Mouse (Mus musculus) right cerebral cortex, postnatal 10 days (tissue): ENCODE results near the gene Npas1.

Experiments used
- DNase-seq, 2 experiments: peaks; one replicate each; pipeline ENCODE4 v3.0.0; 2021; ENCODE audit warnings: low spot score in 2 of 2

Npas1 gene

DNA sequence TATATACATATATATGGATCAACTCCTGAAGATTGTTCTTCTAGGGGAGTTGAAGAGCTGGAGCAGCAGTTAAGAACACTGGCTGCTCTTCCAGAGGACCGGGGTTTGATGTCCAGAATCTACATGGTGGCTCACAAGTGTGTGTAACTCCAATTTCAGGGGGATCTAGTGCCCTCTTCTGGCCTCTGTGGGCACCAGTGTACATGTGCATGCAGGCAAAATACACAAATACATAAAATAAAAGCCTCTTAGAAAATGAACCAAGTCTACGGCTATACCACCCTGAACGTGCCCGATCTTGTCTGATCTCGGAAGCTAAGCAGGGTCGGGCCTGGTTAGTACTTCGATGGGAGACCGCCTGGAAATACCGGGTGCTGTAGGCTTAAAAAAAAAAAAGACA, 6.0 kb downstream of the Npas1 start:
- no peak for DNase-seq

DNA sequence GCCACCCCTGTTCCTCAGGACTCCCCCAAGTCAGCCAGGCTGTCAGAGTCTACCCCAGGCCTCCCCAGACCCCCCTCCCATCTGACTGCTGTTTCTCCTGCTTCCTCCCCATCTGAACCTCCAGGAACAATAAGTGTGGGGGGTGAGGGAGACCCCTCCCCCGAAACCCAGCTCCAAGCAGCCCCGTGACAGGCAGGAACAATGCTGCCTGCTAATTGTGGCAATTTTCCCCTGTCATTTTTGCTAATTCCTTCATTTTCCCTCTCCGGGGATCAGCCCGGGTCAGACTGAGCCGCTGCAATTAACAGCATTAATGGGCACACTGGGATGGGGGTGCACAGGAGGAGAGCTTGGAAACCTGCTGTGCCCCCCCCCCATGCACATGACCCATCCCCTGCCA, 9.4 kb downstream of the Npas1 start:
- DNase-seq = no peak

DNA sequence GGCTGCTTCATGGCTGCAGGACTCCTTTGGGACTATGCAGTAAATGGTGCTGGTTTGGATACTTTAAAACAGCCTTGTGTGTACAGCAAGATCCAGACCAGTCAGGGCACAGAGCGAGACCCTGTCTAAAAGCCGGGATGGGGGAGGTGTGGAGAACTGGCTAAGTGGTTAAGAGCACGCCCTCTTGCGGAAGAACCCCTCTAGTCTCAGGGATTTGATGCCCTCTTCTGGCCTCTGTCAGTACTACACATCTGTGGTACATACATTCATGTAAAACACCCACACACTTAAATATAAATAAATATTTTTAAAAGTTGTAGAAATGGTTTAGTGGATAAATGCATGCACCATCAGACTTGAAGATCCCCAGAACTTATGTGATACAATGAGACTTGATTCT, 11.0 kb downstream of the Npas1 start:
- no peak for DNase-seq

DNA sequence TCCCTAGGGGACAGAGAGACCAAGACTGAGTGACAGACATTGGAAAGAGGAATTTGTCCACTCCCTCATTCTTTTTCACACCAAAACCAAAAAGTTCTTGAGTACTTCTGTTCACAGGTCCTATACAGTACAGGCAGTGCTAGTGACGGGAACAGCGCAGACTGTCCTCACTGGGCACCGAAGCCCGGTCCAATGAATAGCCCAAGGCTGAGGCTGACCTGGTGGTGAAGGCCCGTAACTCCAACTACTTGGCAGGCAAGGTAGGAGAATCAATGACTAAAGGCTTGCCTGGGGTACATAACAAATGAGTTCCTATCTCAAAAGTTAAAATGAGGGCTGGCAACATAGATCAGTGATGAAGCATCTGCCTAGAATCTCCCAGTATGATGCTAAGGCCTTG, 12.0 kb downstream of the Npas1 start:
- DNase-seq = no peak

DNA sequence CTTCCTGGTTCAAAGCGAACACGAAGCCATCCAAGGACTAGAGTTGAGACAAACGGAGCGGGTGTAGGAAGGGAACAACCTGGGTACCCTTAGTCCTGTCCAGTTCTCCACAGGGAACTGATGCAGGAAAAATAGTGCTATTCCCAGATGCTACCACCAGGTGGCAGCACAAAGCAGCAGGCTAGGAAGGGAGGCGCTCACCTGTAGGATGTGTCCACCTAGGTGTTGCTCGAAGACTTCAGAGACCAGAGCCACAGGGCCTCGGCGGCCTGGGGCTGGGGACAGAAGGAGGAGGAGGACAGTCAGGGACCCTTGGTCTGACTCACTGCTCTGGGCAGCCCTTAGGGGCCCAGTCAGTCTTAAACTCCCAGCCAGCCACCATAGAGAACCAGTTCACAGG, 12.4 kb downstream of the Npas1 start:
- DNase-seq = peak in 1 of 2 experiments; percentile 74

DNA sequence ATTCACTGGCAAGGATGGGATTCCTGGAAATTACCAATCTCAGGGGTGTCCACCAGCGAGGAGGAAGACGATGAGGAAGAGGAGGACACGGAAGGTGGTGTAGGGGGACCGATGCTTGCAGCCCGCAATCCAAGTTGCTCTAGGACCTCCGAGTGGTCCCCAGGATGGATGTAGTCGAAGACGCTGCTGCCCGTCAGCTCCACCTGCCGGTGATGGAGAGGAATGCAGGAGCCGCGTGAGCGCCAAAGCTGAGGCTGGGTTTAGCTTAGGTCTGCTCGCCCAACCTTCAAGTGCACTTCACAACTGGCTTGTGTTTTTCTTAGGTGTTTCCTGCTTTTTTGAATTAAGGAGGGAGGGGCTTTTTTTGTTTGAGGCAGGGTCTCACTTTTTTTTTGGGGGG, 14.3 kb downstream of the Npas1 start:
- DNase-seq = peak; percentile 80 to 88

DNA sequence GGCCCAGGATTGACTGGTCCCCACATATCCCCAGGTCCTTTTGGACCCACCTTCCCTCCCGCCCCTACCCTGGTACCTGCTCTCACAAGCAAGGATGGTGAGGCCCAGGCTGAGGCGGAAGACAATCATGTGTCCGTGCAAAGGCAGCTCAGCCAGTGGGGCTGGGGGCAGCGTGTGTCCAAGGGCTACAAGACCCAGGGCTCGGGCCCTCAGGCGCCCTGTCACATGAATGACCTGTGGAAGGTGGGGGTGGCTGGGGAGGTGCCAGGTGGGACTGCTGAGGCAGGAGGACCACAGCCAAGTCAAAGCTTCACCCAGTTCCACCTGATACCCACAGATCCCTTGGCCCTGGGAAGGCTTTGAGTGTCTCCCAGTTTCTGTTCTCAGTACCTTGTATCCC, 15.8 kb downstream of the Npas1 start:
- no peak for DNase-seq

DNA sequence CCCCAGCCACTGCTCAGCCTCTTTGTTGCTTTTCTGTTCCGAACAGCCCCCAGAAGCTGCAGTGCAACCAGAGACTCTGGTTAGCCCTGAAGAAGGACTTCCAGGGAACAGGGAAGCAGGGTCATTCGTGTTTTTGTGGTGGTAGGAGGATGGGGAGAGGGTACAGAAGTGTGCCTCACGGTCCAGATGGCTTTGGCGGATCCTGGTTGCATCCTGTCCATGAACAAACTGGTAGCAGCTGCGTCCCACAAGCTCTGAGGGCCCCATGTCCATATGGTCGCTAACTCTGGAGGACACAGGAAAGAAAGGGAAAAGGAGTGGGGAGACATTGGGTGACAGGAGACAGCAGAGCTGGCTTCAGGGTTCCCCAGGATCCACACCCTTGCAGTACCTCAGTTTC, 16.4 kb downstream of the Npas1 start:
- DNase-seq = no peak

DNA sequence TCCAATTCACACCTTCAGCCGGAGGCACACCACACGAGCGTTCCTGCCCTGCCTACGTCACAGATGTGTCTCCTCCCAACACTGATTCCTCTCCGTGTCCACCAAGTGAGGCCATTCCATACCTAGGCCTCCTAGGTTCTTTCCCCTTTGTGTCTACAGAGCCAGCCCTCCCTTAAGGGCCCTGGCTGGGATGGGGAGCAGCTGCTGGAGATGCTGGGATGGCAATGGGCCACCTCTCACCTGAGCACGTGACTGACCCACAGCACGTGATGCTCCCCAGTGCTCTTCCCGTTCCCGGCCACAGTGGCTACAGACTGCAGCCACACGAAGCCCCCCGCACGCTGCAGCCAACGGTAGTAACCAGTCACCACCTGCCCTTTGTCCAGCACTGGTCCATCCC, 17.0 kb downstream of the Npas1 start:
- DNase-seq = no peak

DNA sequence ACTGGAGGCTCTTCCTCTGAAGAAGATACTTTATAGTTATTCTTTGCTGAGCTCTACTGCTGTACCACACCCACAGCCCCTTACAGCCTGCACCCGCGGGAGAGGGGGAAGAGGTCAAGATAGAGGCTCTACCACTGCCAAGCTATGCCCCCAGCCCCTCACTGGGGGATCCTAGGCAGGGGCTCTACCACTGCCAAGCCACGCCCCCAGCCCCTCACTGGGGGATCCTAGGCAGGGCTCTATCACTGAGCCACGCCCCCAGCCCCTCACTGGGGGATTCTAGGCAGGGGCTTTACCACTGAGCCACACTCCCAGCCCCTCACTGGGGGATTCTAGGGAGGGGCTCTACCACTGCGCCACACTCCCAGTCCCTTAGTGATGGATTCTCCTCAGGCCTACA, 21.2 kb downstream of the Npas1 start:
- no peak for DNase-seq

DNA sequence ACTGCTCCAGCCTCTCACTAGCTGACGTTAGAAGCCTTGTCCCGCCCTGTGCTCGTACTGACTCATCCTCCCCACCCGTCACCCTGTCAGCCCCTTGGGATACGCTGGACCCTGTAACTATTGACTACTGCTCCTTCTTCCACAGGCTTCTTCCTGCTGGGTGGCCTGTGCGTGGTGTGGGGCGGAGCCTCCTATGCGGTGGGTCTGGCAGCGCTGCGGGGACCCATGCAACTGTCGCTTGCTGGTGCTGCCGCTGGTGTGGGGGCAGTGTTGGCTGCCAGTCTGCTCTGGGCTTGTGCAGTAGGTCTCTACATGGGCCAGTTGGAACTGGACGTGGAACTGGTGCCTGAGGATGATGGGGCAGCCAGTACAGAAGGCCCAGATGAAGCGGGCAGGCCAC, 22.5 kb downstream of the Npas1 start:
- DNase-seq = no peak

DNA sequence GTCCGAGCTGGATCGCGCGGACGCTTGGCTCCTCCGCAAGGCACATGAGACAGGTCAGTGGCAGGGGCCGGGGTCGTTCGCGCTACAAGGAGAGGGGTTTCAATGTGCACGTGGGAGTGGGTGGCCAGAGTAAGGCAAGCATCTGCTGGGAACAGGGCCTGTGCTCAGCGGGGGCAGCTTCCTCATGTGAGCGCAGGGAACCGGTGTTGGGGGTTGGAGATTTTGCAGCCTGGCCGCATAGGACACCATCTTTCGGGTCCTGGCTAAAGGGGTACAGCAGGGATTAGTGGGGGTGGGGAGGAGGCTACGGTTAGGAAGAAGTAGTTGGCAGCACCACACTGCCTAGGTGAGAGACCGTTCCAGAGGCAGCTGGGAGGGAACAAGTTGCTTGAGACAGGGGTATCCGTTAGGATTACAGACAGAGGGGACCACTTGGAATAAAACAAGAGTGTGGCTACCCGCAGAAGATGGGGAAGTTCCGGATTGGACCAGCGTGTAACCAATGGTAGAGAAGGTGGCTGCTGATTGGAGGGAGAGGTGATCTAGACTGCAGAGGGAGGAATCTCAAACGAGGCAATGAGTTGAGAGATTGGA, 24.3 kb downstream of the Npas1 start:
- DNase-seq = peak; percentile 79 to 88

DNA sequence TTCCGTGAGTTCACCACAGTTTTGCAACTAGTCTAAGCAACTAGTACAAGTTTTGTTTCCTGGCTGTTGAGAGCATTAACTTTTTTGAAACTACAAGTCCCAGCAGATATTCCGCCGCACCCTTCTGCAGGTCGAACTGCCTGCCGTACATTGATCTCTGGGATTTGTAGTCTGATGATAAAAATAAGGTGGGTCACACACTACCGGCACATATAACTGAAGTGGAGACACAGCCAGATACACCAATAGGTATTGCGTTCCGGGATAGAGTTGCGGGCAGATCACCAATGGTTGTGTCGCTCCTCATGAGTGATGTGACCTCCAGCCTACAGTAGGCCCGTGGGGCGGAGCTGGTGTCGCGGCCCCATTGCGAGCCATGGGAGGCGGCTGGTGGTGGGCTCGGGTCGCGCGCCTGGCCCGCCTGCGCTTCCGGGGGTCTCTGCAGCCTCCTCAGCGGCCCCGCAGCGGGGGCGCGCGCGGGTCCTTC, 24.9 kb downstream of the Npas1 start, which contains the start of gene Tmem160:
TSS of gene Tmem160 (plus strand) at position 193 of the 487 bp plus-strand sequence.
- DNase-seq = peak; percentile 95 to 98

DNA sequence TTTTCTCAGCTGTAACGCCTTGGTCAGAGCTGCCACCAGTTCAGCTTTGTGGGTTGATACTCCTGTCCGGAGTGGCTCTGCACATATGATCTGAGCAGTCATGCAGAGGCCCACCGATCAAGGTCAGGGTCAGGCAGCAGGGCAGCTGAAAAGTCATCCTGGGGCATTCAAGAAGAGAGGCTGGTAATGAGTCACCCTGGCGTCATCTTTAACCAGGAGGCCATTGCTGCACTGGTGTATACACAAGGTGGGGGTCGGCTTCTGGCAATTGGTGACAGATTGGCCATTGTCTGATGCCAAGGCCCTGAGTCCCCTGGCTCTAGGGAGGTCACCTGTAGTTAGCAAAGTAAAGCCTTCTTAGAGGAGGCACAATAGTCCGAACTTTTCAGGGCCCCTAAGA, 25.9 kb downstream of the Npas1 start:
- peak in 1 of 2 experiments; percentile 27 for DNase-seq

DNA sequence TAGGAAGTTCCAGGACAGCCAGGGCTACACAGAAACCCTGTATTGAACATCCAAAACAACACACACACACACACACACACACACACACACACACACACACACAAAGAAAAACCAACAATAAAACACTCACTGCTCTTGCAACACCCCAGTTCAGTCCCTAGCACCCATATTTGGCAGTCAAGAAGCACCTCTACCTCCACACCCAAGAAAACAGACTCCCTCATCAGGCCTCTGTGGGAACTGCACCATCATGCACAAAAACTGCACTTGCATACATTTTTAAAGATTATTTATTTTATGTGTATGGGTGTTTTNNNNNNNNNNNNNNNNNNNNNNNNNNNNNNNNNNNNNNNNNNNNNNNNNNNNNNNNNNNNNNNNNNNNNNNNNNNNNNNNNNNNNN, 36.3 kb downstream of the Npas1 start:
- no peak for DNase-seq

DNA sequence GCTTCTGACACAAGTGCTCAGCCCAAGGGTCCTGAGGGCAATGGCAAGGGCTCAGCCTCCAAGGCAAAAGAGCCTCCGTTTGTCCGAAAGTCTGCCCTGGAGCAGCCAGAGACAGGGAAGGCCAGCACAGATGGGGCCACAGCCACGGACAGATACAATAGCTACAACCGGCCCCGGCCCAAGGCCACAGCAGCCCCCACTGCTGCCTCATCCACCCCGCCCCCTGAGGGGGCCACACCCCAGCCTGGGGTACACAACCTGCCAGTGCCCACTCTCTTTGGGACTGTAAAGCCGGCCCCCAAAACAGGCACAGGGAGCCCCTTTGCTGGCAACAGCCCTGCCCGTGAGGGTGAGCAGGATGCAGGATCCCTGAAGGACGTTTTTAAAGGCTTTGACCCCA, 42.4 kb downstream of the Npas1 start:
- DNase-seq = no peak

DNA sequence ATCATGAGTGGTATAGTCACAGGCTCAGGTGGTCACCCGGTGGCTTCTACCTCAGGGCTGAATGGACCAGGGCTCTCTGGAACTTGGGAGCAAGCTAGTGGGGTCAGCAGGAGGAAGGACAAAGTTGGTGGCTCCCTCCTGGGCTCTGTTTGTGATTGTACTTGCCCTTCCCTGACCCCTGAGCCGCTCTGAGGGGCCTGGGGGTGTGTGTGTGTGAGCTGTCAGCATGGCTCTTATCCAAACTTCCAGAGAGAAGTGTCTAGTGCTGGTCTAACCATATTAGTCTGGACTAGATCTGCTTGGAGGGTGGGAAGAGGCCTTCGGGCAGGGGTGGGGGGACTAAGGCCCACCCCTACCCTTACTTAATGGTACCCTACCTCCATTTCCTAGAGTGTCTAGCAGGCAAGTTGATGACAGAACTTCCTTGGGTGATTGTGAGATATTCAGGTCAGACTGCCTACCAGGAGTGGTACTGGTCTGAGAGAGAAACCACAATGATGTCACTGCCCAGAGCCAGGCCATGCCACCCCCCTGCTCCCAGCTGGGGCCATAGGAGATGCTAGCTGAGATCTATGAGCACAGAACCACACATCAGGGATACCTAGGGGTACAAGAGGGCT, 44.1 kb downstream of the Npas1 start:
- no peak for DNase-seq

DNA sequence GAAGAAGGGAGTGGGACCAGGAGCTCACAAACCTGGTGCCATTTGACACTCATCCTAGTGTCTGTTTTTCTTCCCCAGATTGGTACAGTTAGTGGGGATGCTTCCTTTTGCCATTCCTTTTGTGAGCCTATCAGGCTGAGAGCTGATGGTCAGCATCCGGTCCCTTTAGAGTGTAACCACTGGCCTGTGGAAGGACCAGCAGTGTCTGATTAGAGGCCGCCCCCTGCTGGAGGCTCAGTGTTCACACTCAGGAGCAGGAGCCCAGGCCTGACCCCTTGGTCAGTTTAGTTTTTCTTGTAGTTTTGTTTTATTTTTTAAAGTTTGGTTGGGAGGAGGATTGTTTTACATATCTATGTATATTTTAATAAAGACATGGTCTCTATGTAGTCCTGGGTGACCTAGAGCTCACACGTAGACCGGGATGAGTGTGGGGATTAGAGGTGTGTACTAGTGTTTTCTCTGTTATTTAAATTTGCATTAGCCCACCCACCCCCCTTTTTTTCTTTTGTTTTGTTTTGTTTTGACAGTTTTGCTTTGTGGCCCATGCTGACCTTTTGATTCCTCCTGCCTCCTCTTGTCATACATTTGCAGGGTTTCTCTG, 51.3 kb downstream of the Npas1 start:
- DNase-seq = peak; percentile 62 to 80

DNA sequence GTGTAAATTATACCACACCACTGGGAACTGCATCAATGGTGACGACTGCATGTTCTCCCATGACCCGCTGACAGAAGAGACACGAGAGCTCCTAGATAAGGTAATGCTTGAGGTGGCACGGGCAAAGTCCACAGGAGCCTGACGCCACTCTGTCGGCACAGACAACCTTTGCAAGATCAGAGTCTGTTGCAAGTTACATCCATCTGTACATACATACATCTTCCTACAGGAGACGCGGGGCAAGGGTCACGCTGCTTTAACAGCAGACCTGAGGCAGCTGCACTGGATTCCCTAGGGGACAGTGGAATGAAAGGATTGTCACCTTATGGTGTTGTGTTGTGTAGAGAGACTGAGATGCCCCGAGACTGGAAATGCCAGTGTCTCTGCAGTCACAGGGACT, 51.8 kb downstream of the Npas1 start:
- no peak for DNase-seq

DNA sequence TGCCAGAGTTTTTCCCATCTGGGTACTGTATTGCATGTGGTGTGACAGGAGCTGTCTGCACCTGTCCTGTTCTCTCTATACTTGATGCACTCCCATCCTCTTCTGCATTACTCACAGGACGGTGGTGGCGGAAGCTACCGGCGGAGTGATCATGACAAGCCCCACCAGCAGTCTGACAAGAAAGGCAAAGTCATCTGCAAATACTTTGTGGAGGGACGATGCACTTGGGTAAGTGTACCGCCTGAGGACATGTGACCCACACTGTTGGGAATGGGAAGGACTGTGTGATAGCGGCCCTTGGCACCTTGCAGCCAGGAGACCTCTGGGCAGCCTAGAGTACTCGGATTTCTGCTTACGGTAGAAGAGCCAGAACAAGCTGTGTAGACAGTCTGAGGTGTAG, 53.8 kb downstream of the Npas1 start:
- no peak for DNase-seq

DNA sequence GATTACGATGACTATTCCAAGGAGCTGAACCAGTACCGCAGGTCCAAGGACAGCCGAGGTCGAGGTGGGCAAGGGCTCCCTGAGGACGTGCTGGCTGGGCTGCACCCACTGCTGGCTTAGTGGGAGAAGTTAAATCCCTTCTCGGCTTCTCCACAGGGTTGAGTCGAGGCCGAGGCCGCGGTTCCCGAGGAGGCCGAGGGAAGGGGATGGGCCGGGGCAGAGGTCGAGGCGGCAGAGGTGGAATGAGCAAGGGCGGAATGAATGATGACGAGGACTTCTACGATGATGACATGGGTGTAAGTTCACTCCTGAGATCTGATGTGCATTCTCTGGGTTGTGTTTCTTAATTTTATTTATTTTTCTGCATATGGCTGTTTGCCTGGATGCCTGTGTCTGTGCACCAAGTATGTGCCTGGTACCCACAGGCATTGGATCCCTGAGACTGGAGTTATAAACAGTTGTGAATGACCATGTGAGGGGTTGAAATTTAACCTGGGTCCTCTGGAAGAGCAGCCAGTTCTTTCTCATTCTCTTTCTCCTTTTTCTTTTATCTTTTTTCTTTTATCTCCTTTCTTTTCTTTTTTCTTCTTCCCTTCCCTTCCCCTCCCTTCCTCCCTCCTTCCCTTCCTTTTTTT, 55.2 kb downstream of the Npas1 start:
- DNase-seq = no peak

DNA sequence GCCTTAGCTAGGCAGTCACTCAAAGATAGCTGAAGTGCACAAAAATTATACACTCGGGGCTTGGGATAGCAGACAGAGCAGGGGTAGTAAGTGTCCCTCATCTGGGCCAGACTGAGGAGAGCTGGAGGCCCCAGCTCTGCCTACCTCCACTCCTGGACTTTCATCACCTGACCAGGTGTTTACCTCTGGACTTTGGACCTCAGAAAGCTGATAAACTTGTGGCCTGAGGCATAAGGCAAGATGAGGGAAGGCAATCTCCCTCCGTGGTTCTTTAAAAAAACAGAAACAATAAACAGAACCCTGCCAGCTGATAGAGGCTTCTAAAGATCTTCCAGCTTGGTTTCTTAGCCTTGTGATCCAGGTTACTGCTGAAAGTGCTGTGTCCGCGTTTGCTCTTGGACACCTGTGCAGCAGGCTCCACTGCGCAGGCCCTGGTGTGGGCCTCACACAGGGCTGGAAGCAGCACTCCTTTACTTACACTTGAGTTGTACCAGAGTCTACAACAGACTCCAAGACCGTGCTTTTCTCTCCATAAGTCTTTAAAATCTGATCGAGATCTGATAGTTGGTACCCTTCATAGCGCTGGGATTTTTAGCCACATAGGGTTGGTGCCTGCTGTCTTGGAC, 56.9 kb downstream of the Npas1 start:
- DNase-seq = no peak
